Mouse (Mus musculus): ENCODE data around the gene Pdcd7. TPM values are rescaled to one million over a fixed set of nuclear protein-coding genes. Genes with fewer than 3 reads are reported as not detected.
A peak's percentile ranks its signal among the peaks of the same experiment; 100 is the strongest.

The Pdcd7 gene
- polyA plus RNA-seq, 1 experiment from 2014 or later, result 13.0 TPM

- WGBS, result 69% methylated on average over 3 of the region's 3 CpGs
- H3K4me1 ChIP-seq (replicated peaks; ENCODE audit: control insufficient read depth, insufficient read depth, low read length), result no peaks in the 10 kb centered on the region
These were observed 38.4 kb downstream of the Pdcd7 start for GRCm38 (mm10) chr9:65384276-65384675.

GRCm38 (mm10) chr9:65386373-65387140, 40.7 kb downstream of the Pdcd7 start:
- no peak for ATAC-seq (ENCODE audit: low FRiP score)
- Histone ChIP-seq H3K9me3 (ENCODE audit: control insufficient read depth, low read length) (no peaks in the 10 kb centered on the region), H3K4me3 (ENCODE audit: low read depth, low read length) (no peak overlapping the region), H3K36me3 (ENCODE audit: control insufficient read depth, insufficient read depth, low read length) (no peaks in the 10 kb centered on the region), H3K27me3 (ENCODE audit: control insufficient read depth, insufficient read depth, low read length) (peaks cover 21% of the 10 kb centered on the region), H3K4me2 (replicated peaks; ENCODE audit: low read depth, low read length) (no peak overlapping the region), H3K27ac (ENCODE audit: low read depth, low read length) (no peak overlapping the region), H3K9ac (ENCODE audit: low read depth, low read length) (no peak overlapping the region), H3K4me1 (replicated peaks; ENCODE audit: control insufficient read depth, insufficient read depth, low read length) (no peaks in the 10 kb centered on the region; the same call in 1 of the 2 replicates)
- no peak for DNase-seq (ENCODE audit: low spot score)
- 32% methylated on average over 8 of the region's 8 CpGs for whole genome bisulfite sequencing

More at GRCm38 (mm10) chr9:65384276-65384675, 38.4 kb downstream of the Pdcd7 start:
- H3K9ac ChIP-seq (ENCODE audit: low read depth, low read length), result no peak overlapping the region
- DNase-seq (ENCODE audit: low spot score) (no peak), ATAC-seq (ENCODE audit: low FRiP score) (no peak)
- no peak overlapping the region for H3K27ac ChIP-seq (ENCODE audit: low read depth, low read length)
- H3K27me3 ChIP-seq (ENCODE audit: control insufficient read depth, insufficient read depth, low read length), result 0 out of 2 replicates have a peak, but pooled peaks cover 3% of the 10 kb centered on the region
- H3K36me3 ChIP-seq (ENCODE audit: control insufficient read depth, insufficient read depth, low read length), result no peaks in the 10 kb centered on the region
- no peak overlapping the region for H3K4me2 ChIP-seq (replicated peaks; ENCODE audit: low read depth, low read length)
- no peaks in the 10 kb centered on the region for H3K9me3 ChIP-seq (ENCODE audit: control insufficient read depth, low read length)
- no peak overlapping the region for H3K4me3 ChIP-seq (ENCODE audit: low read depth, low read length)

DNA sequence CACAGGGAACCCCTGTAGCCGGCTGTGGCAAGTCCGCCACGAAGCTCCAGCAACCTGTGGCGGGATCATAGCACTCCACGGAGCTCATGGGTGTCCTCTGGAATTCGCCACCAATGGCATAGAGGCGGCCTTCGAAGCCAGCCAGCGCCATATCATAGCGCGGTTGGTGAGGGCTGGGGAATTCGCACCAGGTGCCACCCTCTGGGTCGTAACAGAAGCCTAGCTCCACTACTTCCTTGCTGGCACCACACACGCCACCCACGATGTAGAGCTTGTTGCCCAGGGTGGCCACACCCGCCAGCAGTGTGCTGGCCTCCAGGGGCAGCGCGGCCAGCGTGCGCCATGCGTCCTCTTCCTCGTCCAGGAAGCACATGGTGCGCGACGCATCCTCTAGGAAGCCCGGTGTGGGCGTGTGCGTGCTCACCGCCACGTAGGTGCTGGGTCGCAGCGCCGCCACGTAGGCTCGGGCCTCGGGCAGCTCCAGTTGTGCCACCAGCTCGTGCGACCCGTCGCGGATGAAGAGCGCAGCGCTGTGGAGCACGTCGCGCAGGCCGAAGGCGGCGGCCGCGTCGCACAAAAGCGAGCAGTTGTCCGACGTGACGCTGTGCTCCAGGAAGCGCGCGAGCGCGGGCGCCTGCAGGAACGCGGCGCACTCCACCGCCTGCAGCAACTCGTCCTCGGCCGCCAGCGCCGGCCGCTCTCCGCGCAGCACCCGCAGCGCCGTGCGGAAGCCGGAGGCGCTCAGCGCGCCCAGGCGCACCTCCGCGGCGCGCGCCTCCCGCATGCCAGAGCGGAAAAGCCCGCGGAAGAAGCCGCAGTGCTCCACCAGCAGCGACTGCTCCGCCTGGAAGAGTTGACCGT, 45.1 kb downstream of the Pdcd7 start:
- no peaks in the 10 kb centered on the region; the same call in 1 of the 2 replicates for H3K4me1 ChIP-seq (replicated peaks; ENCODE audit: control insufficient read depth, insufficient read depth, low read length)
- no peaks in the 10 kb centered on the region for H3K9me3 ChIP-seq (ENCODE audit: control insufficient read depth, low read length)
- H3K27ac ChIP-seq (ENCODE audit: low read depth, low read length), result no peak overlapping the region
- peak overlapping the region; percentile 47 for H3K4me2 ChIP-seq (replicated peaks; ENCODE audit: low read depth, low read length)
- no peaks in the 10 kb centered on the region for H3K36me3 ChIP-seq (ENCODE audit: control insufficient read depth, insufficient read depth, low read length)
- 23% methylated on average over 71 of the region's 96 CpGs for WGBS
- ATAC-seq (ENCODE audit: low FRiP score) (no peak), DNase-seq (ENCODE audit: low spot score) (peak; percentile 57)
- H3K9ac ChIP-seq (ENCODE audit: low read depth, low read length), result 0 out of 2 replicates have a peak overlapping the region, but pooled peaks have one; percentile 23
- H3K27me3 ChIP-seq (ENCODE audit: control insufficient read depth, insufficient read depth, low read length), result peaks cover 31% of the 10 kb centered on the region
- peak overlapping the region; percentile 37 for H3K4me3 ChIP-seq (ENCODE audit: low read depth, low read length)

DNA sequence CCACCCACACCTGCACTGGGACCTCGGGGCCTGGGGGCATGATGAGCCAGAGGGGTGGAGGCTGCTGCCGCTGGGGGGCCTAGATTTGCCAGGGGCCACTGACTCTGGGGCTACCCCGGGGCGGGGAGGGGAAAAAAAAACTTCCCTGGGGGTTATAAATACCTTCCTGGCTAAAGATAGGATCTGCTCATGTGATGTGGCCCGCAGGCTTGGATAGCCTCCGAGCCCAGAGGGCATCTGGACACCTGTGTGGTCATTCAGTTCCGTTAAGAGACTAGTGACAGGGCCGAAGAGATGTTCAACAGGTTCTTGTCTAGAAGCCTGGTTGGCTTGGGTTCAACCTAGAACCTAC, 45.7 kb downstream of the Pdcd7 start, which contains the start of gene Kbtbd13:
Gene Kbtbd13, minus strand, starts transcription at position 40 of the 352 bp plus-strand sequence.
- WGBS, result 40% methylated on average over 8 of the region's 8 CpGs
- DNase-seq (ENCODE audit: low spot score), result no peak
- no peaks in the 10 kb centered on the region for H3K36me3 ChIP-seq (ENCODE audit: control insufficient read depth, insufficient read depth, low read length)
- ATAC-seq (ENCODE audit: low FRiP score), result no peak
- peak within 1 kb of the TSS; percentile 47 for H3K4me2 ChIP-seq (replicated peaks; ENCODE audit: low read depth, low read length)
- H3K4me3 ChIP-seq (ENCODE audit: low read depth, low read length), result peak within 1 kb of the TSS; percentile 37
- H3K27ac ChIP-seq (ENCODE audit: low read depth, low read length), result no peak within 1 kb of the TSS
- no peaks in the 10 kb centered on the region; the same call in 1 of the 2 replicates for H3K4me1 ChIP-seq (replicated peaks; ENCODE audit: control insufficient read depth, insufficient read depth, low read length)
- peaks cover 31% of the 10 kb centered on the region for H3K27me3 ChIP-seq (ENCODE audit: control insufficient read depth, insufficient read depth, low read length)
- 0 out of 2 replicates have a peak within 1 kb of the TSS, but pooled peaks have one; percentile 23 for H3K9ac ChIP-seq (ENCODE audit: low read depth, low read length)
- no peaks in the 10 kb centered on the region for H3K9me3 ChIP-seq (ENCODE audit: control insufficient read depth, low read length)

DNA sequence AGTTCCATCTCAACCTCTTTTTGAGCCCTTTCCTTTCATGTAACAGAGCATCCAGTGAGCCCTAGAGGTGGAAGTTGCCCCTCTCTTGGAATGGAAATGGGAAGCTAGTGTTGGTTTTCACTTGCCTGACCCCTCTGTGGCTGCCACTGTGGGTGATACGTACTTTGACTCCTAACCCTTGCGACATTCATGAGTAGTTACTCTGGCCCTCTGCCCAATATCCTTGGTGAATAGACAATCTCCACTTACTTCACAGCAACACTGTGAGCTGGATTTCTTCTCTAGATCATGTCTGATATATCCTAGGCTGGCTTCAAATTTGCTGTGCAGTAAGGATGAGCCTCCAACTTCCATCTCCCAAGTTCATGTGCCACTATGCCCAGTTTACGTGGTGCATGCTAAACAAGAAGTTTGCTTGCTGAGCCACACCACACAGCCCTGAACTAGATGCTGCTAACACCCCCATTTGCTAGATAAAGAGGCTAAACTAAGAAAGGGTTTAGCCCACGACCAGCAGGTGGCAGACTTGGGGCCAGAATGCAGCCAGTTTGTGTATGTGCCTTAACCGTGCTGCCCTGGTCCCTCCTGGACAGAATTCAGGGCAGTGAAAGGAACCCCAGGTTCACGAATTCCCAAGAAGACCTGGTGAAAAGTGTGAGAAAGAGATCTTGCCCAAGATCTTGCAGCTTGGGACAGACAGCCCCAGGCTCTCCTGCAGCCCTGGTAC, 46.9 kb downstream of the Pdcd7 start:
- Histone ChIP-seq H3K4me3 (ENCODE audit: low read depth, low read length) (no peak overlapping the region), H3K27ac (ENCODE audit: low read depth, low read length) (no peak overlapping the region), H3K9ac (ENCODE audit: low read depth, low read length) (no peak overlapping the region), H3K9me3 (ENCODE audit: control insufficient read depth, low read length) (no peaks in the 10 kb centered on the region), H3K4me2 (replicated peaks; ENCODE audit: low read depth, low read length) (no peak overlapping the region), H3K4me1 (replicated peaks; ENCODE audit: control insufficient read depth, insufficient read depth, low read length) (no peaks in the 10 kb centered on the region; the same call in 1 of the 2 replicates), H3K36me3 (ENCODE audit: control insufficient read depth, insufficient read depth, low read length) (no peaks in the 10 kb centered on the region), H3K27me3 (ENCODE audit: control insufficient read depth, insufficient read depth, low read length) (peaks cover 31% of the 10 kb centered on the region)
- WGBS, result 32% methylated on average over 6 of the region's 6 CpGs
- no peak for ATAC-seq (ENCODE audit: low FRiP score)
- DNase-seq (ENCODE audit: low spot score), result peak; percentile 82

DNA sequence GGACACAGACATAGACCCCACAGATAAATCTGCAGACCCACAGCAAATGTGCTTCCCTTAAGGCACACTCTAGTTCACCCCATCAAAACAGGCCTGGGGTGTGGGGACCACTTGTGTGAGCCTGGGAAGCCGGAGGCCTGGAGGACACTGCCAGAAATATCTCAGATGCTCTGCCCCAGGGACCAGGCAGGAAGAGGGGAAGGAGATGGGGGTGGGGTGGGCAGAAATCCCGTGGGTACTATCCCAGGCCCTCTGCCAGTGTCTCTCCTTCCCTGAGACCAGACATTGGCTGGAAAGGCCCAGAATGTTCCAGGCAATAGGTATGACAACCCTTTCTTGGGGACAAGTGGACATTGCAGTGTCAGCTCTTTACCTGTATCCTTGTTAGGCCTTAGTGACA, 47.7 kb downstream of the Pdcd7 start:
- Histone ChIP-seq H3K9ac (ENCODE audit: low read depth, low read length) (no peak overlapping the region), H3K4me3 (ENCODE audit: low read depth, low read length) (no peak overlapping the region), H3K4me1 (replicated peaks; ENCODE audit: control insufficient read depth, insufficient read depth, low read length) (no peaks in the 10 kb centered on the region; the same call in 1 of the 2 replicates), H3K27me3 (ENCODE audit: control insufficient read depth, insufficient read depth, low read length) (peaks cover 31% of the 10 kb centered on the region), H3K4me2 (replicated peaks; ENCODE audit: low read depth, low read length) (no peak overlapping the region), H3K27ac (ENCODE audit: low read depth, low read length) (no peak overlapping the region), H3K36me3 (ENCODE audit: control insufficient read depth, insufficient read depth, low read length) (no peaks in the 10 kb centered on the region), H3K9me3 (ENCODE audit: control insufficient read depth, low read length) (no peaks in the 10 kb centered on the region)
- WGBS, result 61% methylated on average over 2 of the region's 2 CpGs
- no peak for DNase-seq (ENCODE audit: low spot score)
- ATAC-seq (ENCODE audit: low FRiP score), result no peak

DNA sequence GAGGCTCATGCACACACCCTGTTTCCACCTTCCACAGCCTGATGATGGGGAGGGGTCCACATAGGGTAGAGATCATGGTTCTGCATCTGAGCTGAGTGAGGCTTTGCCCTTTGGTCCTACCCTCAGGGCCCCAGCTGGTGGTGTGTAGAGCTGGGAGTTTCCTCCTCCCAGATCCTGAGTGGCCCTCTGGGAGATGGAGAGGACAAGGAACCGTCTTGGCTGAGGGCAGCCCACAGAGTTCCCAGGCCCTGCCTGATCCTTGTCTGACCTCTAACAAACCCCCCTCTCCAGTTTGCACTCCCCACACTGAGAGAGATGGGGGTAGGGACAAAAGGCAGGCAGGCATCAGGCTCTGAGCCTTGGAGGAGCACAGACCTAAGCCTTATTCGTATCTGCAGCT, 48.5 kb downstream of the Pdcd7 start:
- 61% methylated on average over 2 of the region's 2 CpGs for WGBS
- Histone ChIP-seq H3K4me1 (replicated peaks; ENCODE audit: control insufficient read depth, insufficient read depth, low read length) (no peaks in the 10 kb centered on the region; the same call in 1 of the 2 replicates), H3K27me3 (ENCODE audit: control insufficient read depth, insufficient read depth, low read length) (peaks cover 28% of the 10 kb centered on the region), H3K9ac (ENCODE audit: low read depth, low read length) (no peak overlapping the region), H3K9me3 (ENCODE audit: control insufficient read depth, low read length) (no peaks in the 10 kb centered on the region), H3K4me2 (replicated peaks; ENCODE audit: low read depth, low read length) (no peak overlapping the region), H3K4me3 (ENCODE audit: low read depth, low read length) (no peak overlapping the region), H3K36me3 (ENCODE audit: control insufficient read depth, insufficient read depth, low read length) (no peaks in the 10 kb centered on the region), H3K27ac (ENCODE audit: low read depth, low read length) (no peak overlapping the region)
- DNase-seq (ENCODE audit: low spot score), result no peak
- ATAC-seq (ENCODE audit: low FRiP score), result no peak

DNA sequence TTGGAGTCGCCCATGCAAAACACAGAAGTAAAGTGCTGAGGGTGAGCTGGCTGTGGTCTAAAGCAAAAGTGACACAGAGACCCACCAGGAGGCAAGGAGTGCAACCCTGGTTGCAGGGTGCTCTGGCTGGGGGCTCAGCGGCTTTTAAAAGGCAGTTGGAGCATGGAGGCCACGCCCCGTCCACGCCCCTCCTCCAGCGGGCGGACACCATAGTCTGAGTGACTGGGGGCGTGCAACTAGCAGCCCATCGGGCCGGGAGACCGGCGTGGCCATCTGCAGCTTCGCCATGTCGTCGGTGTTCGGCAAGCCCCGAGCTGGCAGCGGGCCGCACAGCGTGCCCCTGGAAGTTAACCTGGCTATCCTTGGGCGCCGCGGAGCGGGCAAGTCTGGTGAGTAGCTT, 52.4 kb downstream of the Pdcd7 start, which contains the start of gene Rasl12:
Gene Rasl12, plus strand, starts transcription at position 228 of the 400 bp plus-strand sequence.
- no peaks in the 10 kb centered on the region for H3K9me3 ChIP-seq (ENCODE audit: control insufficient read depth, low read length)
- peak; percentile 68; the same call in 1 of the 2 replicates for ATAC-seq (ENCODE audit: low FRiP score)
- no peaks in the 10 kb centered on the region for H3K36me3 ChIP-seq (ENCODE audit: control insufficient read depth, insufficient read depth, low read length)
- under 1% methylated on average over 23 of the region's 24 CpGs for WGBS
- peak; percentile 85 for DNase-seq (ENCODE audit: low spot score)
- H3K4me2 ChIP-seq (replicated peaks; ENCODE audit: low read depth, low read length), result peak within 1 kb of the TSS; percentile 68
- H3K27ac ChIP-seq (ENCODE audit: low read depth, low read length), result no peak within 1 kb of the TSS
- peak within 1 kb of the TSS; percentile 68 for H3K9ac ChIP-seq (ENCODE audit: low read depth, low read length)
- H3K4me1 ChIP-seq (replicated peaks; ENCODE audit: control insufficient read depth, insufficient read depth, low read length), result no peaks in the 10 kb centered on the region
- no peaks in the 10 kb centered on the region for H3K27me3 ChIP-seq (ENCODE audit: control insufficient read depth, insufficient read depth, low read length)
- H3K4me3 ChIP-seq (ENCODE audit: low read depth, low read length), result peak within 1 kb of the TSS; percentile 40
